Mouse (Mus musculus) cerebellum, adult 2 months (tissue): Measurements from ENCODE around the gene Olfr1016. TPM values are rescaled to one million over a fixed set of nuclear protein-coding genes. Genes with fewer than 3 reads are reported as not detected.
A peak's percentile ranks its signal among the peaks of the same experiment; 100 is the strongest.

ENCODE experiments used
- DNase-seq, 2 experiments: peaks; one replicate each; pipeline ENCODE4 v3.0.0; 2021
- H3K27ac ChIP-seq: fragments of 200-500 bp; 2 replicates; pipeline ENCODE4 v1.5.1; 2012; ENCODE audit warnings: low read length, control low read depth, inconsistent platforms; ENCODE audit not compliant: insufficient read depth
- H3K27me3 ChIP-seq: fragments of 200-500 bp; 2 replicates; pipeline ENCODE4 v1.6.1; 2012; ENCODE audit warnings: inconsistent platforms, mild to moderate bottlenecking, low read length, moderate library complexity; ENCODE audit not compliant: control insufficient read depth, insufficient read depth
- H3K4me1 ChIP-seq: fragments of 200-500 bp; 2 replicates; pipeline ENCODE4 v1.6.1; 2011; ENCODE audit warnings: low read length; ENCODE audit not compliant: control insufficient read depth, insufficient read depth
- H3K4me3 ChIP-seq: fragments of 200-500 bp; replicated peaks from 2 replicates; pipeline ENCODE3; 2011; ENCODE audit warnings: mild to moderate bottlenecking, low read depth, low read length, control low read depth; ENCODE audit not compliant: insufficient read depth
- CTCF ChIP-seq: fragments of 200-500 bp; IDR thresholded peaks from 2 replicates; pipeline ENCODE4 v1.5.1; 2011; ENCODE audit warnings: low read depth, mild to moderate bottlenecking, control low read depth, low read length, moderate library complexity, borderline replicate concordance; ENCODE audit not compliant: insufficient read depth
- POLR2A ChIP-seq: fragments of 200-500 bp; IDR thresholded peaks from 2 replicates; pipeline ENCODE4 v1.6.1; 2011; ENCODE audit warnings: low read length, control low read depth, borderline replicate concordance; ENCODE audit not compliant: insufficient read depth
- WGBS: fragments of 180-500 bp; shearing (Covaris S2); methylation state at CpG from one replicate; pipeline ENCODE4 v1.1.7; 2018; 5-methylcytosine and 5-hydroxymethylcytosine counted together
- polyA plus RNA-seq: library from polyadenylated mRNA; depleted of rRNA; stranded (reverse); fragments of >200 nt; gene quantifications from 2 replicates; pipeline ENCODE4 v1.2.3, GENCODE M21; 2012; rRNA removed

Olfr1016 gene
- polyA plus RNA-seq, result not detected in 2 replicates

DNA sequence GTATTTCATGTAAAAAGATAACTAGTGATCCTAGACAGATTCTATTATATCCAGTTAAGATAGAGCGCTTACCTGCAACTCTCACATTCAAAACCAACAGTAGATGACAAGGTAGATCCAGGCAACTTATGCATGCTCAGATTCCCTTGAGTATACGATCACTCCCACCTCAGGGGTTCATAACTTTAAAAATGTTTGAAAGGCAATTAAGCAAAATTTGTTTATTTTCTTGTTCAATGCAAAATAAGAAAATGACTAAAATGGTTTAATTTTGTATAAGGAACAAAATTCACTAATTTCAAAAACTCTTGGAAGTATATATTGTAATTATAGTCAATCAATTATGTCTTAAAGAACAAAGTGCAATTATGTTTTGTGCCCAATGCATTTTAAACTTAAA is at the start of gene Olfr1016:
TSS of gene Olfr1016 (minus strand) at position 101 of the 400 bp plus-strand sequence.
- DNase-seq, result no peak
- no peaks in the 10 kb centered on the region for H3K27me3 ChIP-seq
- 91% methylated on average over 2 of the region's 2 CpGs for WGBS
- H3K4me1 ChIP-seq, result no peaks in the 10 kb centered on the region
- no peak within 1 kb of the TSS for H3K4me3 ChIP-seq
- H3K27ac ChIP-seq, result no peak within 1 kb of the TSS
- TF ChIP-seq CTCF (no peak), POLR2A (no peak)

DNA sequence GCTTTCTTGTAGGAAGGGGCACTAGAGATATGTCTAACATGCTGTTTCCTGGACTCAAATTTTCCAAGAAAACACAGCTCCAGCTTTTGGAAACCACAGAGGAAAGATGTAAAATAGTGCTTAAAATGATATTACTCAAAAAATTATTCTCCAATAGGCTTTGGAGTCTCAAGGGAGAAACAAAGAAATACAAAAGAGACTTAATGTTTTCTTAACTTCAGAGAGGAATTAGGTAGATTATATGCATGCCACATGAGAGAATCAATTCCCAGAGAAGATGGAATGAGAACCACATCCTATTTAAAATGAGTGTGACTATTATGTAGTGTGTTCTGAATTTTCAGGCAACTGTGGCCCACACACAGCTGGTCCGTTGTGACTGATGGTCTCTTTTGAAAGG is 44.4 kb upstream of the Olfr1016 start, which contains the start of gene Olfr1020:
TSS of gene Olfr1020 (plus strand) at position 301 of the 400 bp plus-strand sequence.
- WGBS, result 82% methylated on average over 1 of the region's 1 CpGs
- Histone ChIP-seq H3K4me1 (no peaks in the 10 kb centered on the region), H3K27ac (no peak within 1 kb of the TSS), H3K27me3 (no peaks in the 10 kb centered on the region), H3K4me3 (no peak within 1 kb of the TSS)
- DNase-seq, result no peak
- no peak for TF ChIP-seq POLR2A
- TF ChIP-seq CTCF, result no peak

- Histone ChIP-seq H3K27me3 (no peaks in the 10 kb centered on the region), H3K27ac (no peak within 1 kb of the TSS), H3K4me3 (no peak within 1 kb of the TSS), H3K4me1 (no peaks in the 10 kb centered on the region)
- TF ChIP-seq POLR2A (no peak), CTCF (no peak)
- DNase-seq, result no peak
Observed at GRCm38 (mm10) chr2:85845383-85845782, 43.0 kb upstream of the Olfr1016 start, which contains the start of gene Olfr1019. Gene Olfr1019, minus strand, starts transcription at chr2:85845483.

- DNase-seq, result no peak
- no peaks in the 10 kb centered on the region for H3K4me1 ChIP-seq
- H3K27ac ChIP-seq, result no peak within 1 kb of the TSS
- no peak for TF ChIP-seq POLR2A
- no peak for TF ChIP-seq CTCF
- no peaks in the 10 kb centered on the region for H3K27me3 ChIP-seq
- H3K4me3 ChIP-seq, result no peak within 1 kb of the TSS
Observed at GRCm38 (mm10) chr2:85818179-85818578, 15.8 kb upstream of the Olfr1016 start, which contains the start of gene Olfr1018. Gene Olfr1018, plus strand, starts transcription at chr2:85818479.

DNA sequence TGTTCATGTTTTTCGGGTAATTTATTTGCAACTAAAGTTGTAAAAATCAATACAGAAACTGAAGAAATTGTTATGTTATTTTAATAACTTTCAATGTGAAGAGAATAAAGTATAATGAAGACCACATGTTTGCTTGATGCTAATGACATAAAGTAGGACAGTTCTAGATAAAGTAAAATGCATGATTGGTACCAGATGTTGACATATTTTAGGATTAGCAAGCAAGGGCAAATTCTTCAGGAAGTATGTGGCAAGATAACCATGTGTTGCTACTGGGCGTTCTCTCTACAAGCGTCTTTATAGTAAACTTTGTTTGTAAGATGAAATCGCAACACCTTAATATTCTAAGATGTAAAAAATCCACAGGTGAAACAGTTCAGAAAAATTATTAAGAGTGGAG is 2.2 kb upstream of the Olfr1016 start:
- Histone ChIP-seq H3K4me3 (no peak overlapping the region), H3K27me3 (no peaks in the 10 kb centered on the region), H3K4me1 (no peaks in the 10 kb centered on the region), H3K27ac (no peak overlapping the region)
- no peak for TF ChIP-seq POLR2A
- TF ChIP-seq CTCF, result no peak
- 92% methylated on average over 4 of the region's 4 CpGs for WGBS
- DNase-seq, result no peak

DNA sequence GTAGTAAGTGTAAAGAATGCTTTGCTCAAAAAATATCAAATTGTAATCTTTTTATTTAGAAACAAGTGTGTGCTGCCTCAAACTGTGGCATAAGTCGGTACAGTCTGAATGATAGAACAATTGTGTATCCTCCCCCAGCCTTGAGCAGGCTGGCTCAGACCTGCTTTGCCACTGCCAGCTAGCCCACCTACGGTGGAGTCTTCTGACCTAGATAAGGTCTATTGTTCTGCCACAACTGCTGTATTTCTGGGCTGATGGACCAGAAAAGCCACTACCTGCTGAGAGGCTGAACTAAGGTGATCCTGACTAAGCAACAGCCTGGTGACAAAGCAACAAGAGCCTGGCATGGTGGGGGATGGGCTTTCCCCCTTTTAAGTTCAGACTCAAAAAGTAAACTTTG is 10.0 kb downstream of the Olfr1016 start:
- H3K27me3 ChIP-seq, result no peaks in the 10 kb centered on the region
- peak in 1 of 2 experiments; percentile 2 for DNase-seq
- 5% methylated on average over 2 of the region's 2 CpGs for WGBS
- H3K27ac ChIP-seq, result no peak overlapping the region
- no peaks in the 10 kb centered on the region; the same call in 1 of the 2 replicates for H3K4me1 ChIP-seq
- H3K4me3 ChIP-seq, result no peak overlapping the region
- no peak for TF ChIP-seq CTCF
- TF ChIP-seq POLR2A, result no peak

DNA sequence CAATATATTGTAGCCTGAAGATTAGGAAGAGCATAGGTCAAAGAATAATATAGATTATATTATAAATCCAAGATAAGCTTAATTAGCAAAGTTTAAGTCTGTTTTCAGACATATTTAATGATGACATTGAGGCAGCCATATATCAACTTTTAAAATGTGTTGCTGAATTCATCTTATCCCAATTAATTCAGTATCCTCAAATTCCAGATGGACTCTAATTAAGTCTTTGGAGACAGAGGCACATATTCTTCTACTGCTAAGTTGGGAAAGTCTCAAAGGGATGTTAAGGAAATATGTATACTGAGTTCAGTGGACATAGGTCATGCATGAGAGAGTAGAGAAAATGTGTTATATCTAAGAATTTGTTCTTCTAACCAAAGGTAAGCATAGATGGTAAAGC is 20.6 kb downstream of the Olfr1016 start, which contains the start of gene Olfr1015:
TSS of gene Olfr1015 (plus strand) at position 301 of the 400 bp plus-strand sequence.
- Histone ChIP-seq H3K4me3 (no peak within 1 kb of the TSS), H3K27ac (no peak within 1 kb of the TSS), H3K4me1 (no peaks in the 10 kb centered on the region), H3K27me3 (no peaks in the 10 kb centered on the region)
- TF ChIP-seq POLR2A (no peak), CTCF (no peak)
- DNase-seq, result no peak

- no peak for TF ChIP-seq POLR2A
- no peaks in the 10 kb centered on the region for H3K4me1 ChIP-seq
- no peak within 1 kb of the TSS for H3K27ac ChIP-seq
- DNase-seq, result no peak
- H3K4me3 ChIP-seq, result no peak within 1 kb of the TSS
- no peaks in the 10 kb centered on the region for H3K27me3 ChIP-seq
Observed at GRCm38 (mm10) chr2:85772413-85772812, 29.9 kb downstream of the Olfr1016 start, which contains the start of gene Olfr1014. Gene Olfr1014, plus strand, starts transcription at chr2:85772713.
